ENCODE assay signal across 8 mouse cellular contexts in genomic region chr7:98968082-98968674, GRCm38 (mm10).
A peak's percentile ranks its signal among the peaks of the same experiment; 100 is the strongest.
DNase-seq lines count a peak whose midpoint lies in the region; ATAC-seq and TF ChIP-seq lines count a peak whose summit lies in the region.

No protein-coding gene starts in this region.

- in situ Hi-C loops in Patski (cut with MboI; ENCODE audit: low pct_unique_long_range_greater_than_20kb) = loop anchor here (5.0 kb wide), 2 partner anchors 54 to 99 kb away; no protein-coding TSS in a partner anchor

- POLR2A ChIA-PET in Patski (lab: Charles Lee) = no interaction called here

- CTCF ChIA-PET in Patski (lab: Charles Lee) = interaction anchor here (1.5 kb wide), 1 partner anchor 15 kb away, joined by 3 read pairs; no protein-coding TSS in a partner anchor

- ATAC-seq in kidney, postnatal 0 days (replicated peaks; ENCODE audit: low FRiP score, low read depth) = no peak
- ATAC-seq in Patski = peak; percentile 60
- no peak for ATAC-seq in forebrain, embryonic 14.5 days
- no peak for ATAC-seq in neural tube, embryonic 13.5 days (ENCODE audit: low read depth)

- no peaks in the 10 kb centered on the region for H3K36me3 ChIP-seq in kidney, postnatal 0 days (ENCODE audit: insufficient read depth, low read length)
- no peaks in the 10 kb centered on the region for H3K36me3 ChIP-seq in forebrain, embryonic 14.5 days (ENCODE audit: control insufficient read depth, insufficient read depth, low read length)
- H3K36me3 ChIP-seq in neural tube, embryonic 13.5 days = no peaks in the 10 kb centered on the region
- no peaks in the 10 kb centered on the region for H3K36me3 ChIP-seq in thymus, adult 2 months (ENCODE audit: control insufficient read depth, insufficient read depth, low read length)

- no peak for TF ChIP-seq CTCF in kidney, postnatal 0 days (IDR thresholded peaks at IDR 0.05; ENCODE audit: low read depth)
- no peak for TF ChIP-seq CTCF in Patski (IDR thresholded peaks at IDR 0.05)
- no peak for TF ChIP-seq CTCF in thymus, adult 2 months (IDR thresholded peaks at IDR 0.05; ENCODE audit: borderline replicate concordance, control insufficient read depth, extremely low read depth, insufficient read depth, low read length, poor library complexity)

- H3K4me3 ChIP-seq in kidney, postnatal 0 days (replicated peaks; ENCODE audit: low read depth, low read length) = no peak overlapping the region
- H3K4me3 ChIP-seq in forebrain, embryonic 14.5 days (ENCODE audit: low read depth, low read length) = no peak overlapping the region
- H3K4me3 ChIP-seq in neural tube, embryonic 13.5 days = no peak overlapping the region
- no peak overlapping the region for H3K4me3 ChIP-seq in thymus, adult 2 months (ENCODE audit: control insufficient read depth, insufficient read depth, low read length)

- peak; percentile 19 for DNase-seq in kidney, postnatal 0 days (ENCODE audit: low spot score)
- no peak for DNase-seq in kidney, postnatal 36 days
- no peak for DNase-seq in Patski (ENCODE audit: low read depth, low spot score)
- DNase-seq in forebrain, embryonic 14.5 days (ENCODE audit: low spot score) = peak; percentile 35
- no peak for DNase-seq in urinary bladder, adult 18-20 months (ENCODE audit: low spot score in 2 of 2)
- no peak for DNase-seq in thymus, adult 2 months
- DNase-seq in natural killer cell, adult 2 months (ENCODE audit: low spot score in 2 of 2) = no peak

- no peak for TF ChIP-seq POLR2A in thymus, adult 2 months (IDR thresholded peaks at IDR 0.05; ENCODE audit: control insufficient read depth, extremely low read depth, insufficient read depth, low read length, poor library complexity)

- WGBS in kidney, postnatal 0 days = 17% methylated on average over 16 of the region's 16 CpGs
- WGBS in forebrain, embryonic 14.5 days = 10% methylated on average over 16 of the region's 16 CpGs
- WGBS in neural tube, embryonic 13.5 days = 17% methylated on average over 16 of the region's 16 CpGs
- WGBS in thymus, adult 2 months = 69% methylated on average over 16 of the region's 16 CpGs

- H3K9me3 ChIP-seq in kidney, postnatal 0 days (replicated peaks; ENCODE audit: low read length) = no peaks in the 10 kb centered on the region
- H3K9me3 ChIP-seq in forebrain, embryonic 14.5 days (replicated peaks; ENCODE audit: control insufficient read depth, low read length) = no peaks in the 10 kb centered on the region
- H3K9me3 ChIP-seq in neural tube, embryonic 13.5 days = peaks cover 6% of the 10 kb centered on the region

- H3K4me1 ChIP-seq in kidney, postnatal 0 days (replicated peaks; ENCODE audit: insufficient read depth, low read length) = no peaks in the 10 kb centered on the region; the same call in 1 of the 2 replicates
- peaks cover 7% of the 10 kb centered on the region; the same call in 1 of the 2 replicates for H3K4me1 ChIP-seq in forebrain, embryonic 14.5 days (ENCODE audit: control insufficient read depth, insufficient read depth, low read length)
- peaks cover 17% of the 10 kb centered on the region for H3K4me1 ChIP-seq in neural tube, embryonic 13.5 days (replicated peaks)
- H3K4me1 ChIP-seq in thymus, adult 2 months (replicated peaks; ENCODE audit: control insufficient read depth, insufficient read depth, low read length) = peaks cover 2% of the 10 kb centered on the region; the same call in 1 of the 2 replicates

- no peak overlapping the region for H3K27ac ChIP-seq in kidney, postnatal 0 days
- no peak overlapping the region for H3K27ac ChIP-seq in forebrain, embryonic 14.5 days (ENCODE audit: low read depth, low read length)
- peak overlapping the region; percentile 39; the same call in 1 of the 2 replicates for H3K27ac ChIP-seq in neural tube, embryonic 13.5 days (replicated peaks)
- H3K27ac ChIP-seq in thymus, adult 2 months (ENCODE audit: control insufficient read depth, insufficient read depth, low read length) = no peak overlapping the region

- H3K9ac ChIP-seq in kidney, postnatal 0 days (ENCODE audit: low read depth, low read length) = 0 out of 2 replicates have a peak overlapping the region, but pooled peaks have one; percentile 23
- peak overlapping the region; percentile 48 for H3K9ac ChIP-seq in forebrain, embryonic 14.5 days (ENCODE audit: low read length)
- peak overlapping the region; percentile 51; the same call in 1 of the 2 replicates for H3K9ac ChIP-seq in neural tube, embryonic 13.5 days

- H3K4me2 ChIP-seq in kidney, postnatal 0 days (ENCODE audit: low read length) = peak overlapping the region; percentile 18; the same call in 1 of the 2 replicates
- H3K4me2 ChIP-seq in forebrain, embryonic 14.5 days (ENCODE audit: low read length) = peak overlapping the region; percentile 17
- peak overlapping the region; percentile 40 for H3K4me2 ChIP-seq in neural tube, embryonic 13.5 days

- no peaks in the 10 kb centered on the region for H3K27me3 ChIP-seq in kidney, postnatal 0 days (ENCODE audit: insufficient read depth, low read length)
- no peaks in the 10 kb centered on the region for H3K27me3 ChIP-seq in Patski
- H3K27me3 ChIP-seq in forebrain, embryonic 14.5 days (replicated peaks; ENCODE audit: control insufficient read depth, insufficient read depth, low read length) = no peaks in the 10 kb centered on the region
- H3K27me3 ChIP-seq in neural tube, embryonic 13.5 days = no peaks in the 10 kb centered on the region; the same call in 1 of the 2 replicates
- no peaks in the 10 kb centered on the region for H3K27me3 ChIP-seq in thymus, adult 2 months (ENCODE audit: control insufficient read depth, insufficient read depth, low read length)

Comparison
In these comparisons a context has a peak if more than half of its experiments do, and no peak if none do; other contexts are left out.
1. DNase-seq: peak in kidney, postnatal 0 days (single experiment) and forebrain, embryonic 14.5 days (single experiment); none in kidney, postnatal 36 days (0 of 2), Patski (single experiment), urinary bladder, adult 18-20 months (0 of 2), thymus, adult 2 months (single experiment) and natural killer cell, adult 2 months (0 of 2).
2. Peak in every context shown above with its lines, with median percentiles within 50 percentile points of each other: H3K4me2 ChIP-seq and H3K9ac ChIP-seq.